Mouse (Mus musculus) A20 (cell line): ENCODE data around the gene Card10.

Experiments used
- DNase-seq: peaks from one replicate; pipeline ENCODE4 v3.0.0-alpha.2; 2011; ENCODE audit warnings: low read depth, low spot score

Gene Card10

DNA sequence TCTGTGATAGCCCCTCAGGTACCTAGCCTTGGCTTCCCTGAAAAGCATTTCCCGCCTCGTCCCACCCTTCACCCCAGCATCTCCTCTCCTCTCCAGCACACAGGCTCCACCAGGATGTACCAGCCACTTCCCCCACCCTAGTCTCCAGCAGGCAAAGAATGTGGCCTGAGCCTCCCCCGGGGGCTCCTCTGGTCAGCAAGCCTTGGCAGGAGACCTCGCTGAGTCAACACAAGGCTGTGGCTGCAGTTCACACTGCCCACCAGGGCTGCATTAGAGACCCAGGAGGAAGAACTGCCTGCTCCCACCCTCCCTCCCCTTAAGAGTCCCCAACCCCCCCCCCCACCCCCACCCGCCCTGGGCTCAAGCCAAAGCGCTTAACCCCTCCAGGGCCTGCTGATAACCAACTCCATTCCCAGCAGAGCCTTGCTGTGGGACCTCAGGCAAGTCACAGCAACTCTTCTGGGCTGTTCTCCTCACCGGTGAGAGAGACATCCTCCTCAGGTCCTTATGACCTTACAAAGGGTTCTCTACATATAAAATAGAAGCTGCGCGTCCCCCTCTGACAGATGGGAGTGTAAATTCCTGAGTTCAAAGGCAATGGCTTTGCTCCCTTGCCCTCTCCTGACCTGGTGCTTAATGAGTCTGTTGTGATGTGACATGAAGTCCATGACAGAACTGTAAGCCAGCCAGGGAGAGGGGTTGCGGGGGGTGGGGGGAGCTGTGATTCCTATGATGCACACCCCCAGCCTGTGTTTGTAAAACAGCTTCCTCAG lies 31.6 kb upstream of the Card10 start:
- no peak for DNase-seq

DNA sequence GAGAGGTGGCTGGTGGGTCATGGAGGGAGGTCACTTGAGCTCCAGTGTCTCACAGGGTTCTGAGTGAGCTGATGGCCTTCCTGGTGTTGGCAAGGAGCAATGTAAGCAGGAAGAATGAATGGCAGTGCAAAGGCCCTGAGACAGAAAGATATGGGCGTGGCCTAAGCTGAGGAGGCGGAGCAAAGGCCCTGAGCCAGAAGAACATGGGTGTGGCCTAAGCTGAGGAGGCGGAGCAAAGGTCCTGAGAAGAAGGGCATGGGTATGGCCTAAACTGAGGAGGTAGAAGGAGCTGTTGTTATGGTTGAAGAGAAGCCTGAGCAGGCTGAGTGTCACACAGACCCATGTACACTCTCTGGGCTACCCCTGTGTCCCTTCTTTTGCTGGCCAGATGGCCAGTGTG lies 30.7 kb upstream of the Card10 start:
- no peak for DNase-seq

DNA sequence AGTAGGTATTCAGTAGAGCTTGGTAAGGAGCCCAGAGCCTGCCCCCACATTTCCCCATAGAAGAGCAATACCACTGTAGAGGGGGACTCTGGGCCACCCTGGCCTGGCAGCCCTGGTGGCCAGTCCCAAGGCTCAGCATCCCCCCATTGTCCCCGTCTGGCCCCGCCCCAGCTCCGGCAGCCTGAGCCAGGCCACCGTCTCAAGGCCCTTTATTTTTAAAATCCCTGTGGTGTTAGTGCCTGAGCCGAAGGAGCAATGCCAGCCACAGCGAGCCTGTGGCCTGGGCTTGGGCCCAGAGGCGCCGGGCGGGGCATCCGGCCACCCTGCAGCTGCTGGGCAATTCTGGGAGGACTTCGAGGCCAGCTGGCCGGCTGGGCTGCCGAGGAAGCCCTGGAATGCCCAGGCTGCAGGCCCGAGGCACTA lies 29.9 kb upstream of the Card10 start:
- no peak for DNase-seq

DNA sequence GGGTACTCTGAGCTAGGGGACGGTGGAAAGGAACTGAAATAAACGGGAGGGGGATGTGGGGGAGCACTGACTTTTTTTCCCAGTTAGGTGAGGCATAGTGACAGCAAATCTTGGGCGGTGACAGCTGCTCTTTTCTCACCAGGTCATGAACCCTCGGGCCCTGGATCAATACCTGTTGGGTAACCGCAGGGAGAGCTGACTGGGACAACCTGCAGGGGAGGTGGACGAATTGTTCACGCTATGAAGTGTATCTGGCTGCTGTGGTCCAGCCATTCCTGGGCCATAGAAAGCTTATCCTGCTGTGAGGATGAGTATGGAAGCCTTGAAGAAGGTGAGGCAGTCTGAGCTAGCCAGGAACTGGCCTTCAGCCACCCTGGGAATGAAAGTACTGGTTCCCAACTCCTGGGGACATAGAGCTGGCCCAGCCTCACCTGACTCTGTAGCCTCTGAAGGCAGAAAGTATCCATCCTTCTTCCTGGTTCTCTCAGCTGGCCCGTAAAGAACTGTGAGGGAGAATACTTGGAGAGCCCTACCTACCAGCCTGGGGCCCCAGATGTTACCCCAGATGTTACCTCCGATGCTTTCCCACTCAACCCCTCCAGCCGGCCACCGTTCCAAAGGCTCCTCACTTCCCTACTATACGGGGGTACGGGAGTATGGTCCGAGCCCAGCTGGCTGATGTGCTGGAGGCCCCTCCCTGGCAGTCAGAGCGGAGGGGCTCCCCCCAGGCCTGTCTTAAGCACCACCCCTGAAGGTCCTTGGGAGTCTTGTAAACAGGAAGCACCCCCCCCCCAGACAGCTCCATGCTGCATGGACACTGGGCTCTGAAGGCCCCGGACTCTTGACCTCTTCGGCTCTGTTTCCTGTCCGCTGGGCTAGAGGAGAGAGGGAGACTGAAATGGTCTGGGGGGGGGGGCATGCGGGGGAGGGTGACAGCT lies 29.1 kb upstream of the Card10 start:
- DNase-seq: no peak

DNA sequence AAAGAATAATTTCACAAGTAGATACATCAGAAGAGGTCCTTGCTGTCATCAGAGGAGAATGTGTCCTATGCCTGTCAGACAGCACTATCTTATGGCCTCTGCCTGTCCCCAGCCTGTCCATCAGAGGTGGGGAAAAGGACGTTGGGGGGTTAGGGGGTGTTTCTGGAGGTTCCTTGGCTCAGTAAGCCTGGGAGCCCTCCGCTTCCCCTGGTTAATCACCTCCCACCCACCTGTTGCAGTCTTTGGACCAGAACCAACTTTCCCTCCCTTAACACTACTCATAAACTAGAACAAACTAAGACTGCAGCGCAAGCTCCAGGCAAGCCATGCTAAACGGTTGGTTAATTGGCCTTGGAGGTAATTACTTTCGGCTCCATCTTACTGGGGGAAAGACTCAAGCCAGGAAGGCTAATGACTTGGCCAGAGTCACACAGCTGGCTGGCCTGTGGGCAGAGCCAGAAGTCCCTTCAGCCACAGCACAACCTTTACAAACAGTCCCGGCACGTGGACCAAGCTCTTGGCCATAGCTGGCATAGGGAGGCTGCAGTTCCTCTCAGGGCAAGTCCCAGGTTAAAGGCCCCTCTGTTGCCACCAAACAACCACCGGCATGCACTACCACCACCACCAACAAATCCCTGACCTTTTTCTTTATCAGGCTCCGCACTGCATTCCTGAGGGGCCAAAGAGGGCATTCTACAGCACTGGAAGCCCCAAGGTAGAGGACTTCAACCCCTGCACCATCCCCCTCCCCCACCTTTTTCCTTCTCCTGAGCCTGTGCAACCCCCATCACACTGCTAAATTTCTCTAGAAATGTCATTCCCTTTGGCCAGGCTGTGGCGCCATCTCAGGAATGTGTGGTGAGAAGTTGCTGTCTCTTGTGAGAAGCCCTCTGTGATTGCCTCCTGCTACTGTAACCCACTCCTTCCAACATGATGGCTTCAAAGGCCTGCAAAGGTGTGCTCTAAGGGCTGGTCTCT lies 28.2 kb upstream of the Card10 start:
- DNase-seq: no peak

DNA sequence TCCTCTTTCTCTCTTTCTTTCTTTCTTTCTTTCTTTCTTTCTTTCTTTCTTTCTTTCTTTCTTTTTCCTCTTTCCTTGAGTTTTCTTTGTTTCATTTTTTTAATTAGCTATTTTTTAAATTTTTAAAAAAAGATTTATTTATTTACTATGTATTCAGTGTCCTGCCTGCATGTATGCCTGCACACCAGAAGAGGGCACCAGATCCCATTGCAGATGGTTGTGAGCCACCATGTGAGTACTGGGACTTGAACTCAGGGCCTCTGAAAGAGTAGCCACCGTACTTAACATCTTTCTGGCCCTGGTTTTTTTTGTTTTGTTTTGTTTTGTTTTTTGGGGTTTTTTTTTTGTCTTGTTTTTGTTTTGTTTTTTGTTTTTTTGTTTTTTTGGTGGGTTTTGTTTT lies 26.8 kb upstream of the Card10 start:
- no peak for DNase-seq

DNA sequence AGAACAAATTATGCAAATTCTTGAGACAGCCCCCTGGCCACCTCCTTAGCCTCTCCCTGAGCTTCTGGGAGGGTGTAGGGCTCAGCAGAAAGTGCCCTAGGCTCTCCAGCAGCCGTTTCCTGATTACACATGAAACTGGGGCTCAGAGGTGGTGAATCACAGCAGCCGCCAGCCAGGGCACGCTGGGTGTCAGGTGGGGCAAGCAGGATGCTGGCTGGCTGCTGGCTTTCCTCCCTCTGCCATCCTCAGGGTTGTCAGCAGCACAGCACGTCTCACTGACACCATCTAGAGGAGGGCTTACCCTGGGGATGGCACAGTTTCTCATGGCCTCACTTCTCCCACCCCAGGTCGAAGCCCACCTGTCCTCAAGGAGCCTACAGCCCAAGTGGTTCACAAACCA lies 25.5 kb upstream of the Card10 start:
- peak; percentile 22 for DNase-seq

DNA sequence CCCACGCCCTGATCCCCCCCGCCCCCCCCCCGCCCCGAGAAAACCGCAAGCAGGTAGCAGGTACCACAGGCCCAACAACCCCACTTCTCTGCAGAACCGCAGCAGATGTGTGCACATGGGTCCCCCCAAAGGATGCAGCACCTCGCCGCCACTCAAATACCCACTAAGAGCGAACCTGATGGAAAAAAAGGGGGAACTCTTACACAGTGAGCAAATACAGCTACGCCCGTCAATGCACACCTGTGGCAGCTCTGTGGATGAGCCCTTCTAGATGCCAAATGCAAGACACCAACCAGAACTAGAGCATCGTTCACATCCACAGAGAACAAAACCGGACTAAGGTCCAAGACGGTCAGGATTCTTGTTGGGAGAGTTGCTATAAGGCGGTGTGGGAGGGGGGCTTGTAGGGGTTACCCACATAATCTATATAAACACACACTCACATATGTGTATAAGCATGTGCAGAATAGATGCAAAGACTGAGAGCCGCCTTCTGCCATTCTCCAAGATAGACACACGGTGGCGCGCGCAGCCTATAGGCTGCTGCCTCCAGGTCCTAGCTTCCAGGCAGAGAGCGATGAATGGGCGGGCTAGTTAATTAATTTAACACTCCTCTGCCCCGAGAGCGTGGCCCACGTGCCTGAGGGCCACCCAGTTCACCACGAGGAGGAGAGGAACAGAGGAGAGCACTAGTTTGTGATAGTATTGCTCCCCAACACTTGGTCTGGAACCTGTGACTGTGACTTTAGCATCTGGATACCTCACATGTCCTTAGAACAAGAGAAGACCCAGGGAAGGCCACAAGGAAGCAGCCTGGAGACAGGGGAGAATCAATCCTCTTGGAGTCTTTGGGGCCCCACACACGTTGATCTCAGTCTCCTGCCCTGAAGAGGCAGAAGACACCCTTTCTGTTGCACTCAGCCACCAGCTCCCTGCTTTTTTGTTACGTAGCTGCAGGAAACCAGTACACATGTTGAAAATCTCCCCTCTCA lies 23.7 kb upstream of the Card10 start:
- DNase-seq: peak; percentile 78

DNA sequence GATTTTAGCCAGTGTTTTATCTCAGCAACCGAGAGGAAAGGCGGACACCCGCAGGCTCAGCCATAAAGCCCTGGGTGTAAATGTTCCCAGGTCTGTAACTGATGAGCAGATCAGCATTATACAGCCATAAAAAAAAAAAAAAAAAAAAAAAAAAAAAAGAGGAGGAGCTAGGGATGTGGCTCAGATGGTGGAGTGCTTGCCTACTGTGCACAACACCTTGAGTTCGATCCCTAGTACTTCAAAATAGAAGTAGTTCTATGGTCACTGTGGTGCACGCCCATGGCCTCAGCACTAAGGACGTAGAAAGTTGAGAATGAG lies 13.2 kb upstream of the Card10 start:
- no peak for DNase-seq

DNA sequence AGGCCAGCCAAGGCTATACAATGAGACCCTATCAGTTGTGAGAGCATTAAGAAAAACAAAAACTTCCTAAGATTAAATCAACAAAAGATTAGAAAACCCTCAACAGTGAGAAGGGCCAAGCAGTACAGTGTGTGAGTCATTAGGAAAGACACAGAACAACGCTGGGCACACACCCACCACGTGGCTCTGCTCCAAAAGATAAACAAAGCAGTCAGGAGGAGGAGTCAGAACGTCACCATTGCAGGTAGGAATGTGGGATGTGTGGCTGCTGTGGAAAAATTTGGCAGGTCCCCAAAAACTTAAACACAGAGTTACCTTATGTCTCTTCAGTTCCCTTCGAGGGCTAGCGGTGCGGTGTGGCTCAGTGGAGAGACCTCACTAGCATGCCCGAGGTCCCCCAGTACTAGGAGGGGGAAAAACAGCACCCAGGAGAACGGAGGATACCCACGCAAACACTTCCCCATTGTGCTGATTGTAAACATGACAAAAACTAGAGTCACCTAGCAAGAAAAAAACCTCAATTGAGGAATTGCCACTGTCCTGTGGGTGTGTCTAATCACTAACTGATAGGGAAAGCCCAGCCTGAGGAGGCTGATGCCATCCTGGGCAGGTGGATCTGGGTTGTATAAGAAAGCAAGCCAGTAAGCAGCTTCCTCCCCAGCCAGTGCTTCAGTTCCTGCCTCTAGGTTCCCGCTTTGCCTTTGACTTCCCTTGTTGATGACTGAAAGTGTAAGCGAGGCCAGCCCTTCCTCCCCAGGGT lies 12.7 kb upstream of the Card10 start:
- DNase-seq: no peak

DNA sequence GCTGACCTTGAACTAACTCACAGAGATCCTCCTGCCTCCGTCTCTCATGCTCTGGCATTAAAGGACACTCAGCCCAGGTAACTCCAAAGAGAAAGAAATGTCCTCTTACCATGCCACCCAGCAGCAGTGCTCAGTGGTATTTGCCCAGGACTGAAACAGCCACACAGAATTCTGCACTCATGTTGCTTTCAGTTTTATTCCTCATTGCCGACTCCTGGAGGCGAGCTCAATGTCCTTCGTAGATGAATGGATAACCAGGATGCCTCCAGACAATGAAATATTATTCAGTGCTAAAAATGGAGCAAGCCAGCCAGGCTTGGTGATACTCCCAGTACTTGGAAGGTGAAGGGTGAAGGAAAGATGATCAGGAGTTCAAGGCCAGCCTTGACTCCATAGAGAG lies 10.8 kb upstream of the Card10 start:
- no peak for DNase-seq

DNA sequence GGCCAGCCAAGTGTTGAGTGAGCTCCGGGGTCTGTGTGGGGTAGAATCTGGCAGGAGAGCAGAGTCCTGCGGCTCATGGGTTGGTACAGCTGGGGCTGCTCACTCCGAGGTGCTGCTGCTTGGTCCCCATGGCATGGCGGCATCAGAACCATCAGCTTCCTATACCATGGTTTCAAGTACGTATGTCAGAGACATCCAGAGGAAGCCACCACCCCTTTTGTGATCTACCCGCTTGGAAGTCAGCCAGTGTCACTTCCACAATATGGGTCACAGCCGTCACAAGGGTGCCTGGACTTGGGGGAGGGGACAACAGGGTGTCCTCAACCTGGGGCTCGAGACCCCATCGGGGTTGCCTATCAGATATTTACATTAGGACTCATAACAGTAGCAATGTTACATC lies 7.3 kb upstream of the Card10 start:
- no peak for DNase-seq

DNA sequence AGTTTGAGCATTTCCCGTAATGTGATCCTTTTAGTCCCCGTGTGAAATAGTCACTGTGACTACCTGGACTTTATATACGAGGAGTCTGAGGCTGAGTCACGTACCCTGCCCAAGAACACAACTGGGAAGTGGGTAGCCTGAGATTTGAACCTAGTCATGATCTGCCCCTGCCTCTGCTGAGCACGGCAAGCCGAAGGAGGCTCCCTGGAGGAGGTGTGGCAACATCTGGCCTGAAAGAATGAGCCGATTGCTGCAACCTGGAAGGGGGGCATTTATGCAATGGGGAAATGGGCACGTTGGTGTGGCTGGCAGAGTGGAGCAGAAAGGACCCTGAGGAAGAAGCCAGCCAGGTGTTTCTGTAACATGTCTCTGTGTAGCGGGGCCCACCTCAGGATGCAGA lies 6.9 kb upstream of the Card10 start:
- DNase-seq: no peak

DNA sequence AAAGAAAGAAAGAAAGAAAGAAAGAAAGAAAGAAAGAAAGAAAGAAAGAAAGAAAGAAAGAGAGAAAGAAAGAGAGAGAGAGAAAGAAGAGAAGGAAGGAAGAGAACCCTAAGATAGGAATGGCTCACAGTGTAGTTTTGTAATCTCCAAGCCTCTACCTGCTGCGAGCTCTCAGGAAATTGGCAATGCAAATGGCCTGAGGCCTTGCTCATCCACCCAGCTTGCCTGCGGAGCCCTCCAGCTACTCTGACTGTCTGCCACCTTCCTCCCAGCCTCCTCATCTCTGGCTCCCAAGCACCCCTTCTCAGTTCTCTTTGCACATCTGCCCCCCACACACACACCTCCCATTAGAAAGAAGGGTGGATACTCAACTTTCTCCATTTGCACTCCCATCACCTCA lies 6.1 kb upstream of the Card10 start:
- DNase-seq: no peak

DNA sequence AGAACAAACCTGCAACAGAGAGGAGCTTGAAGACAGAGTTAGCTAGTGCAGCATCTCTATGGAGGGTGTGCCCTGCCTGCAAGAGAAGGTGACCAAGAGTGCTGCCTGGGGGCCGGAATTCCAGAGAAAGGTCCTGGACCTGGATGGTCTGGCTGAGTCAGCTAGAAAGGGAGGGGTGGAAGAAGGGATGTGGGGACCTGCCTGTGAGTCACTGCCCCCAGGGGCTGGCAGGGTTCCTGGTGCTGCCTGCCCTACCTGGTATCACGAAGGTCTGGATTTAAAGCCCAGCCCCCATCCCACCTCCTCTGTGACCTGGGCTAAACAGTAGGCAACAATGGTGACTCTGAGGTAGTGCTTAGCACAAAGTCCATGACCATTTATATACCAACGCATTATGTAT lies 4.3 kb upstream of the Card10 start:
- no peak for DNase-seq

DNA sequence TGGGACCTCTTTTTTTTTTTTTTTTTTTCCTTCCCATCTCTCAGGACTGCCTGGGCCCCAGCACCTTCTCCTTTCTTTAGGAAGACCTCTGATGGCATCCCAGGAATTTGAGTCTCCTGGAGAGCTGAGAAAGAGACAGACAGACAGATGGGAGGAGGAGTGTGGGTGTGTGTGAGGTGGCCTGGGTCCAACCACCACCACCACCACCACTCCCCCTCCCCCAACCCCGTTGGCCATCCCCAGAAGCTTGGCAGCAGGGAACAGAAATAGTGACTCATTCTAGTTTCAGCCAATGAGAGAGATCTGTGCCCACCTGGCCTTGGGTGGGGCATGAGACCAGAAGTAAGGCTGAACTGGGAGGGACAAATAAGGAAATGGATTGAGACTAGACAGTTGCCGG lies 3.8 kb upstream of the Card10 start:
- DNase-seq: no peak

DNA sequence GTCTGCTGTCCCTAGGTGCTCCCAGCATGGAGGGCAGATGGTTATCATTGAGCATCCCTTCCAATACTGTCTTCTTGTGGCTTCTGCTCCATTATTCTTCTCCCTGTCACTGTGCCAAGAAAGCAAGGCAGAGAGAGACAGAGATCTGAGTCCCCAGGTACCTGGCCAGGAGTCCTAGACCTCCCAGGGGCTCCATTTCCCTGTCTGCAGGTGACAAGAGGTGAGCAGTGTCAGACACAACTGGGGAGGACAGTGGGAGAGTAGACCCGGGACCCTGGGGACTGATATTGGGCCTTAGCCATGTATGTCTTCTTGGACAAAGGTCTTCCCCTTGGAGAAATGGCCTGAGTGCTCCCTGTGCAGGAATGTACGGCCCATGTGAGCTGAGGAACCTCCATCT lies 2.5 kb upstream of the Card10 start:
- no peak for DNase-seq

DNA sequence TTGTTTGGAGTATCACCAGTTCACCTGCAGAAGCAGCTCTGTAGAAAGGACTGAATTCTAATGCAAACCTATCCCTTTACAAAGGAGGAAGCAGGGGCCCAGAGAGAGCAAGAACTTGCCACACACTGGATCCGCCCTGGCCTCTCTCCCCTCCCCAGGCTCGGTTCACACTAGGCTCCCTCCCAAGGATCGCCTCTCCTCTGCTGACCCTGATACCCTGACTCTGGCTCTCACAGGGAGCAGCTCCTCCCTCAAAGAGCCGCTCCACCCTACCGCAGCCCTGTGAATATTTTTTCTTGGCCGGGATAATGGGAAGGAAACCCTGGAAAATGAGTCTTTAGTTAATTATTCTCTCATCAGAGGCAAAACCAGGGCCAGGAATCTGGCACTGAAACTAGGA lies 1.5 kb upstream of the Card10 start:
- DNase-seq: no peak

DNA sequence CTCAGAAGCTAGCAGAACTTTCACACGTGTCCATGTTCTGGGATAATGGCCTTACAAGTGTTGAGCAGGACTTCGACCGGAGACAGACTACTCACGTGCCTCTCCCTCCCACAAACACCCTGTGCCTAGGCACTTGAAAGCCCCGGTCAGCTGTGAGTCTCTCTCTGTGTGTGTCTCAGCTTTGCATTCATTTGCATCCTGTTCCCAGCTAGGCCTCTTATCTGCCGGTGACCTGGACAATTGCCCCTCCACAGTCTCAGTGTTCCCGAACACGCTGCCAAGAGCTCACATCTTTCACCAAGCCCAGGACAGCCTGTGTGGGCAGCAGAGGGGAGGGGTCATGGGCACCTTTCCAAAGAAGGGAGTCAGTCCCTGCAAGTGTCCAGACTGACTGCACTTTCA lies 658 bp upstream of the Card10 start:
- no peak for DNase-seq
